Mouse (Mus musculus) kidney, embryonic 15.5 days (tissue): ENCODE measurements around the gene Itga7. TPM values are rescaled to one million over a fixed set of nuclear protein-coding genes. Genes with fewer than 3 reads are reported as not detected.

Experiments
- ATAC-seq: fragments of 200-750 bp; cut with Nextera tagmentation; replicated peaks from 2 replicates; pipeline ENCODE4 v1.8.0; 2017; ENCODE audit warnings: moderate TSS enrichment; ENCODE audit not compliant: low FRiP score
- H3K27ac ChIP-seq: fragments of 300-500 bp; sonication (generic); 2 replicates; pipeline ENCODE4 v1.5.1; 2015; ENCODE audit warnings: mild to moderate bottlenecking, inconsistent platforms
- H3K27me3 ChIP-seq: fragments of 300-500 bp; sonication (generic); 2 replicates; pipeline ENCODE4 v1.6.1; 2015; ENCODE audit warnings: inconsistent platforms
- H3K36me3 ChIP-seq: fragments of 300-500 bp; sonication (generic); 2 replicates; pipeline ENCODE4 v1.6.1; 2015; ENCODE audit warnings: inconsistent platforms
- H3K4me1 ChIP-seq: fragments of 300-500 bp; sonication (generic); 2 replicates; pipeline ENCODE4 v1.6.1; 2015; ENCODE audit warnings: inconsistent platforms
- H3K4me2 ChIP-seq: fragments of 300-500 bp; sonication (generic); 2 replicates; pipeline ENCODE4 v1.6.1; 2015; ENCODE audit warnings: moderate library complexity, mild to moderate bottlenecking, inconsistent platforms
- H3K4me3 ChIP-seq: fragments of 300-500 bp; sonication (generic); replicated peaks from 2 replicates; pipeline ENCODE4 v1.5.1; 2015; ENCODE audit warnings: mild to moderate bottlenecking, inconsistent platforms
- H3K9ac ChIP-seq: fragments of 300-500 bp; sonication (generic); 2 replicates; pipeline ENCODE4 v1.6.1; 2015; ENCODE audit warnings: mild to moderate bottlenecking, inconsistent platforms
- H3K9me3 ChIP-seq: fragments of 300-500 bp; sonication (generic); replicated peaks from 2 replicates; pipeline ENCODE4 v1.6.1; 2016; ENCODE audit warnings: inconsistent platforms
- WGBS: fragments of 180-500 bp; shearing (Covaris S2); methylation state at CpG from one replicate; pipeline ENCODE4 v1.1.7; 2015; ENCODE audit warnings: mixed read lengths; 5-methylcytosine and 5-hydroxymethylcytosine counted together
- polyA plus RNA-seq: library from polyadenylated mRNA; unstranded; fragments of >200 nt; fragmentation: Nextera tagmentation; extraction: Ambion mirVana; gene quantifications from 2 replicates; pipeline ENCODE4 v1.2.1, GENCODE M21; 2015

The Itga7 gene
- polyA plus RNA-seq, 1 experiment from 2014 or later = 3.6 TPM

GRCm38 (mm10) chr10:128940475-128941061, 7.0 kb downstream of the Itga7 start:
- Histone ChIP-seq H3K27me3 (peaks cover 13% of the 10 kb centered on the region), H3K4me2 (no peak overlapping the region), H3K27ac (no peak overlapping the region), H3K4me3 (no peak overlapping the region), H3K36me3 (no peaks in the 10 kb centered on the region), H3K4me1 (no peaks in the 10 kb centered on the region), H3K9ac (no peak overlapping the region), H3K9me3 (no peaks in the 10 kb centered on the region)
- no peak for ATAC-seq
- 80% methylated on average over 10 of the region's 10 CpGs for WGBS

GRCm38 (mm10) chr10:128945675-128946074, 12.1 kb downstream of the Itga7 start:
- WGBS = 26% methylated on average over 3 of the region's 3 CpGs
- Histone ChIP-seq H3K9me3 (no peaks in the 10 kb centered on the region), H3K27ac (no peak overlapping the region), H3K27me3 (no peaks in the 10 kb centered on the region), H3K4me1 (no peaks in the 10 kb centered on the region), H3K4me3 (no peak overlapping the region), H3K36me3 (no peaks in the 10 kb centered on the region), H3K9ac (no peak overlapping the region), H3K4me2 (no peak overlapping the region)
- 0 out of 2 replicates have a peak, but pooled peaks have one; percentile 6 for ATAC-seq

GRCm38 (mm10) chr10:128947496-128947895, 13.9 kb downstream of the Itga7 start:
- Histone ChIP-seq H3K9ac (no peak overlapping the region), H3K27me3 (no peaks in the 10 kb centered on the region), H3K9me3 (no peaks in the 10 kb centered on the region), H3K36me3 (no peaks in the 10 kb centered on the region), H3K27ac (no peak overlapping the region), H3K4me1 (no peaks in the 10 kb centered on the region), H3K4me3 (no peak overlapping the region), H3K4me2 (no peak overlapping the region)
- 81% methylated on average over 4 of the region's 4 CpGs for WGBS
- no peak for ATAC-seq

- Histone ChIP-seq H3K4me2 (no peak overlapping the region), H3K4me1 (no peaks in the 10 kb centered on the region), H3K27ac (no peak overlapping the region), H3K4me3 (no peak overlapping the region), H3K9ac (no peak overlapping the region), H3K9me3 (no peaks in the 10 kb centered on the region), H3K36me3 (no peaks in the 10 kb centered on the region), H3K27me3 (no peaks in the 10 kb centered on the region)
- WGBS = 54% methylated on average over 16 of the region's 16 CpGs
- ATAC-seq = no peak; the same call in 1 of the 2 replicates
These were observed 16.7 kb downstream of the Itga7 start for GRCm38 (mm10) chr10:128950208-128950887.

GRCm38 (mm10) chr10:128958340-128958739, 24.7 kb downstream of the Itga7 start:
- H3K9me3 ChIP-seq = no peaks in the 10 kb centered on the region
- H3K36me3 ChIP-seq = no peaks in the 10 kb centered on the region
- ATAC-seq = no peak
- H3K4me3 ChIP-seq = no peak overlapping the region
- no peak overlapping the region for H3K9ac ChIP-seq
- H3K27me3 ChIP-seq = 0 out of 2 replicates have a peak, but pooled peaks cover 4% of the 10 kb centered on the region
- H3K27ac ChIP-seq = no peak overlapping the region
- H3K4me1 ChIP-seq = no peaks in the 10 kb centered on the region
- H3K4me2 ChIP-seq = no peak overlapping the region
- whole genome bisulfite sequencing = 81% methylated on average over 10 of the region's 10 CpGs

- Histone ChIP-seq H3K9me3 (no peaks in the 10 kb centered on the region), H3K36me3 (no peaks in the 10 kb centered on the region), H3K4me3 (no peak overlapping the region), H3K4me2 (no peak overlapping the region), H3K9ac (no peak overlapping the region), H3K27ac (no peak overlapping the region), H3K4me1 (no peaks in the 10 kb centered on the region), H3K27me3 (0 out of 2 replicates have a peak, but pooled peaks cover 4% of the 10 kb centered on the region)
- no peak for ATAC-seq
- WGBS = 64% methylated on average over 4 of the region's 4 CpGs
These were observed 26.5 kb downstream of the Itga7 start for GRCm38 (mm10) chr10:128960142-128960541.

GRCm38 (mm10) chr10:128960590-128961584, 27.3 kb downstream of the Itga7 start, which contains the start of gene Mettl7b:
Gene Mettl7b, minus strand, starts transcription at chr10:128960988.
- ATAC-seq = peak; percentile 12; the same call in 1 of the 2 replicates
- Histone ChIP-seq H3K27me3 (0 out of 2 replicates have a peak, but pooled peaks cover 4% of the 10 kb centered on the region), H3K4me3 (no peak within 1 kb of the TSS), H3K4me1 (no peaks in the 10 kb centered on the region), H3K36me3 (no peaks in the 10 kb centered on the region), H3K4me2 (no peak within 1 kb of the TSS), H3K9me3 (no peaks in the 10 kb centered on the region), H3K9ac (no peak within 1 kb of the TSS), H3K27ac (no peak within 1 kb of the TSS)
- 75% methylated on average over 12 of the region's 12 CpGs for WGBS

GRCm38 (mm10) chr10:128964961-128965360, 31.3 kb downstream of the Itga7 start:
- Histone ChIP-seq H3K4me1 (no peaks in the 10 kb centered on the region), H3K27me3 (no peaks in the 10 kb centered on the region), H3K9ac (no peak overlapping the region), H3K4me2 (no peak overlapping the region), H3K27ac (0 out of 2 replicates have a peak overlapping the region, but pooled peaks have one; percentile 32), H3K4me3 (no peak overlapping the region), H3K36me3 (no peaks in the 10 kb centered on the region), H3K9me3 (no peaks in the 10 kb centered on the region)
- whole genome bisulfite sequencing = 64% methylated on average over 2 of the region's 2 CpGs
- ATAC-seq = peak; percentile 71

GRCm38 (mm10) chr10:128965871-128966270, 32.3 kb downstream of the Itga7 start:
- Histone ChIP-seq H3K36me3 (no peaks in the 10 kb centered on the region), H3K9me3 (no peaks in the 10 kb centered on the region), H3K9ac (no peak overlapping the region), H3K4me1 (no peaks in the 10 kb centered on the region), H3K4me3 (no peak overlapping the region), H3K27me3 (no peaks in the 10 kb centered on the region; the same call in none of the 2 replicates), H3K4me2 (no peak overlapping the region), H3K27ac (no peak overlapping the region)
- ATAC-seq = no peak
- WGBS = 86% methylated on average over 6 of the region's 6 CpGs

- ATAC-seq = no peak
- Histone ChIP-seq H3K9ac (no peak overlapping the region), H3K9me3 (no peaks in the 10 kb centered on the region), H3K4me1 (no peaks in the 10 kb centered on the region), H3K27ac (no peak overlapping the region), H3K4me3 (no peak overlapping the region), H3K36me3 (no peaks in the 10 kb centered on the region), H3K4me2 (no peak overlapping the region), H3K27me3 (no peaks in the 10 kb centered on the region; the same call in none of the 2 replicates)
- 20% methylated on average over 1 of the region's 1 CpGs for WGBS
These were observed 34.7 kb downstream of the Itga7 start for GRCm38 (mm10) chr10:128968341-128968749.

GRCm38 (mm10) chr10:128970740-128971250, 37.2 kb downstream of the Itga7 start:
- no peak overlapping the region for H3K9ac ChIP-seq
- H3K9me3 ChIP-seq = no peaks in the 10 kb centered on the region
- H3K27me3 ChIP-seq = no peaks in the 10 kb centered on the region; the same call in none of the 2 replicates
- no peaks in the 10 kb centered on the region for H3K36me3 ChIP-seq
- H3K4me2 ChIP-seq = no peak overlapping the region
- no peak overlapping the region for H3K4me3 ChIP-seq
- H3K27ac ChIP-seq = no peak overlapping the region
- no peaks in the 10 kb centered on the region for H3K4me1 ChIP-seq
- ATAC-seq = no peak
- WGBS = 49% methylated on average over 1 of the region's 1 CpGs
